Mouse (Mus musculus) hindbrain, postnatal 0 days (tissue): ENCODE results near the gene 2310039H08Rik. TPM values are rescaled to one million over a fixed set of nuclear protein-coding genes. Genes with fewer than 3 reads are reported as not detected.
A peak's percentile ranks its signal among the peaks of the same experiment; 100 is the strongest.

Experiments used
- ATAC-seq: fragments of 200-750 bp; cut with Nextera tagmentation; 2 replicates; pipeline ENCODE4 v1.8.0; 2017; ENCODE audit warnings: mild to moderate bottlenecking, moderate TSS enrichment, moderate library complexity
- DNase-seq: peaks from one replicate; pipeline ENCODE4 v3.0.0-alpha.2; 2015; ENCODE audit warnings: low spot score
- H3K27ac ChIP-seq: fragments of 300-500 bp; sonication (generic); 2 replicates; pipeline ENCODE4 v1.5.1; 2014; ENCODE audit warnings: mild to moderate bottlenecking
- H3K27me3 ChIP-seq: fragments of 300-500 bp; sonication (generic); 2 replicates; pipeline ENCODE4 v1.6.1; 2014; ENCODE audit warnings: low read length, mixed read lengths; ENCODE audit not compliant: insufficient read depth
- H3K36me3 ChIP-seq: fragments of 300-500 bp; sonication (generic); 2 replicates; pipeline ENCODE4 v1.6.1; 2014; ENCODE audit warnings: low read length, mixed read lengths; ENCODE audit not compliant: insufficient read depth
- H3K4me1 ChIP-seq: fragments of 300-500 bp; sonication (generic); 2 replicates; pipeline ENCODE4 v1.6.1; 2014; ENCODE audit warnings: antibody characterized with exemption, low read length, mixed read lengths; ENCODE audit not compliant: insufficient read depth
- H3K4me2 ChIP-seq: fragments of 300-500 bp; sonication (generic); 2 replicates; pipeline ENCODE4 v1.6.1; 2014; ENCODE audit warnings: low read depth, mild to moderate bottlenecking, low read length, moderate library complexity, mixed read lengths
- H3K4me3 ChIP-seq: fragments of 300-500 bp; sonication (generic); 2 replicates; pipeline ENCODE4 v1.5.1; 2014; ENCODE audit warnings: low read length
- H3K9ac ChIP-seq: fragments of 300-500 bp; sonication (generic); replicated peaks from 2 replicates; pipeline ENCODE4 v1.6.1; 2014; ENCODE audit warnings: mild to moderate bottlenecking, low read length, moderate library complexity, mixed read lengths
- H3K9me3 ChIP-seq: fragments of 300-500 bp; sonication (generic); 2 replicates; pipeline ENCODE4 v1.6.1; 2016; ENCODE audit warnings: low read length, mixed read lengths
- CTCF ChIP-seq: IDR thresholded peaks from 2 replicates; pipeline ENCODE4 v1.5.1; 2016; ENCODE audit warnings: antibody characterized with exemption, control low read depth, low read depth
- WGBS: fragments of 180-500 bp; shearing (Covaris S2); extraction: QIAGEN DNeasy Blood & Tissue Kit; methylation state at CpG from one replicate; pipeline ENCODE4 v1.1.7; 2014; 5-methylcytosine and 5-hydroxymethylcytosine counted together
- polyA plus RNA-seq: library from polyadenylated mRNA; unstranded; fragments of >200 nt; fragmentation: Nextera tagmentation; extraction: Ambion mirVana; gene quantifications from 2 replicates; pipeline ENCODE4 v1.2.1, GENCODE M21; 2015
- total RNA-seq: library from RNA; depleted of rRNA; stranded (reverse); fragments of >200 nt; gene quantifications from 2 replicates; pipeline ENCODE4 v1.2.3, GENCODE M21; 2014

2310039H08Rik gene
- total and polyA plus RNA-seq, 2 experiments from 2014 or later, result 46.4 to 64.7 TPM

GRCm38 (mm10) chr17:46745506-46745905, 26.9 kb upstream of the 2310039H08Rik start:
- H3K27me3 ChIP-seq, result no peaks in the 10 kb centered on the region
- H3K4me1 ChIP-seq, result peaks cover under 1% of the 10 kb centered on the region; the same call in 1 of the 2 replicates
- ATAC-seq, result no peak
- no peak overlapping the region for H3K27ac ChIP-seq
- peaks cover 18% of the 10 kb centered on the region for H3K36me3 ChIP-seq
- 85% methylated on average over 2 of the region's 2 CpGs for WGBS
- DNase-seq, result no peak
- H3K9ac ChIP-seq, result no peak overlapping the region
- no peak overlapping the region for H3K4me3 ChIP-seq
- no peaks in the 10 kb centered on the region for H3K9me3 ChIP-seq
- no peak overlapping the region for H3K4me2 ChIP-seq
- no peak for TF ChIP-seq CTCF

GRCm38 (mm10) chr17:46747234-46747633, 25.2 kb upstream of the 2310039H08Rik start:
- no peak for TF ChIP-seq CTCF
- Histone ChIP-seq H3K27me3 (no peaks in the 10 kb centered on the region), H3K9me3 (no peaks in the 10 kb centered on the region), H3K9ac (no peak overlapping the region), H3K4me3 (no peak overlapping the region), H3K36me3 (peaks cover 18% of the 10 kb centered on the region), H3K4me2 (no peak overlapping the region), H3K4me1 (peaks cover 7% of the 10 kb centered on the region; the same call in 1 of the 2 replicates), H3K27ac (no peak overlapping the region)
- 78% methylated on average over 8 of the region's 8 CpGs for WGBS
- ATAC-seq (no peak), DNase-seq (no peak)

- 88% methylated on average over 2 of the region's 2 CpGs for WGBS
- H3K4me1 ChIP-seq, result peaks cover 7% of the 10 kb centered on the region; the same call in 1 of the 2 replicates
- H3K4me2 ChIP-seq, result no peak overlapping the region
- H3K36me3 ChIP-seq, result peaks cover 16% of the 10 kb centered on the region
- DNase-seq (no peak), ATAC-seq (no peak)
- TF ChIP-seq CTCF, result no peak
- no peak overlapping the region for H3K9ac ChIP-seq
- no peak overlapping the region for H3K4me3 ChIP-seq
- no peaks in the 10 kb centered on the region for H3K9me3 ChIP-seq
- H3K27me3 ChIP-seq, result no peaks in the 10 kb centered on the region
- H3K27ac ChIP-seq, result no peak overlapping the region
Observed at GRCm38 (mm10) chr17:46747806-46748205, 24.6 kb upstream of the 2310039H08Rik start.

GRCm38 (mm10) chr17:46749282-46749681, 23.2 kb upstream of the 2310039H08Rik start:
- ATAC-seq, result no peak
- no peak overlapping the region for H3K4me3 ChIP-seq
- no peaks in the 10 kb centered on the region for H3K9me3 ChIP-seq
- H3K27me3 ChIP-seq, result no peaks in the 10 kb centered on the region
- H3K9ac ChIP-seq, result no peak overlapping the region
- H3K4me1 ChIP-seq, result peaks cover 7% of the 10 kb centered on the region; the same call in 1 of the 2 replicates
- WGBS, result 91% methylated on average over 5 of the region's 5 CpGs
- peaks cover 7% of the 10 kb centered on the region for H3K36me3 ChIP-seq
- no peak overlapping the region for H3K27ac ChIP-seq
- no peak for DNase-seq
- TF ChIP-seq CTCF, result no peak
- no peak overlapping the region for H3K4me2 ChIP-seq

GRCm38 (mm10) chr17:46750580-46750979, 21.9 kb upstream of the 2310039H08Rik start:
- no peak for TF ChIP-seq CTCF
- WGBS, result 92% methylated on average over 4 of the region's 4 CpGs

GRCm38 (mm10) chr17:46751056-46751793, 21.2 kb upstream of the 2310039H08Rik start:
- H3K36me3 ChIP-seq, result no peaks in the 10 kb centered on the region; the same call in 1 of the 2 replicates
- no peak for ATAC-seq
- no peaks in the 10 kb centered on the region for H3K27me3 ChIP-seq
- H3K4me3 ChIP-seq, result peak overlapping the region; percentile 82
- H3K4me1 ChIP-seq, result peaks cover 7% of the 10 kb centered on the region; the same call in 1 of the 2 replicates
- H3K4me2 ChIP-seq, result peak overlapping the region; percentile 67
- 29% methylated on average over 16 of the region's 16 CpGs for WGBS
- peak; percentile 62 for DNase-seq
- TF ChIP-seq CTCF, result 0 out of 2 replicates have a peak, but pooled peaks have one; percentile 5
- H3K9ac ChIP-seq, result peak overlapping the region; percentile 90
- peak overlapping the region; percentile 95 for H3K27ac ChIP-seq
- H3K9me3 ChIP-seq, result no peaks in the 10 kb centered on the region

More at GRCm38 (mm10) chr17:46750580-46750979, 21.9 kb upstream of the 2310039H08Rik start:
- ATAC-seq (no peak), DNase-seq (no peak)
- Histone ChIP-seq H3K27me3 (no peaks in the 10 kb centered on the region), H3K4me1 (peaks cover 7% of the 10 kb centered on the region; the same call in 1 of the 2 replicates), H3K4me3 (peak overlapping the region; percentile 82), H3K9ac (peak overlapping the region; percentile 90), H3K4me2 (peak overlapping the region; percentile 67), H3K9me3 (no peaks in the 10 kb centered on the region), H3K36me3 (no peaks in the 10 kb centered on the region; the same call in 1 of the 2 replicates), H3K27ac (no peak overlapping the region; the same call in 1 of the 2 replicates)
